Mouse (Mus musculus): Measurements from ENCODE around the gene Irf4. TPM values are rescaled to one million over a fixed set of nuclear protein-coding genes. Genes with fewer than 3 reads are reported as not detected.

Gene Irf4
- polyA plus RNA-seq, 1 experiment from 2014 or later = 0.04 TPM

- Histone ChIP-seq H3K9ac (ENCODE audit: low read length) (no peak overlapping the region), H3K27ac (ENCODE audit: low read depth, low read length) (no peak overlapping the region), H3K4me3 (ENCODE audit: low read depth, low read length) (no peak overlapping the region), H3K27me3 (replicated peaks; ENCODE audit: control insufficient read depth, insufficient read depth, low read length) (no peaks in the 10 kb centered on the region), H3K36me3 (ENCODE audit: control insufficient read depth, insufficient read depth, low read length) (no peaks in the 10 kb centered on the region), H3K4me2 (ENCODE audit: low read length) (no peak overlapping the region), H3K9me3 (replicated peaks; ENCODE audit: control insufficient read depth, low read length) (no peaks in the 10 kb centered on the region), H3K4me1 (ENCODE audit: control insufficient read depth, insufficient read depth, low read length) (no peaks in the 10 kb centered on the region)
- DNase-seq (ENCODE audit: low spot score) (no peak), ATAC-seq (no peak)
- WGBS = 81% methylated on average over 8 of the region's 8 CpGs
Observed at GRCm38 (mm10) chr13:30764014-30764740, 15.2 kb downstream of the Irf4 start.

GRCm38 (mm10) chr13:30765906-30766305 lies 16.9 kb downstream of the Irf4 start:
- Histone ChIP-seq H3K9me3 (replicated peaks; ENCODE audit: control insufficient read depth, low read length) (no peaks in the 10 kb centered on the region), H3K4me3 (ENCODE audit: low read depth, low read length) (no peak overlapping the region), H3K27ac (ENCODE audit: low read depth, low read length) (no peak overlapping the region), H3K9ac (ENCODE audit: low read length) (no peak overlapping the region), H3K4me2 (ENCODE audit: low read length) (no peak overlapping the region), H3K27me3 (replicated peaks; ENCODE audit: control insufficient read depth, insufficient read depth, low read length) (no peaks in the 10 kb centered on the region), H3K36me3 (ENCODE audit: control insufficient read depth, insufficient read depth, low read length) (no peaks in the 10 kb centered on the region), H3K4me1 (ENCODE audit: control insufficient read depth, insufficient read depth, low read length) (no peaks in the 10 kb centered on the region)
- WGBS = 79% methylated on average over 5 of the region's 5 CpGs
- ATAC-seq = no peak
- DNase-seq (ENCODE audit: low spot score) = no peak

GRCm38 (mm10) chr13:30766636-30767476 lies 17.8 kb downstream of the Irf4 start:
- H3K27ac ChIP-seq (ENCODE audit: low read depth, low read length) = no peak overlapping the region
- no peaks in the 10 kb centered on the region for H3K9me3 ChIP-seq (replicated peaks; ENCODE audit: control insufficient read depth, low read length)
- no peak for DNase-seq (ENCODE audit: low spot score)
- 93% methylated on average over 5 of the region's 5 CpGs for WGBS
- H3K36me3 ChIP-seq (ENCODE audit: control insufficient read depth, insufficient read depth, low read length) = no peaks in the 10 kb centered on the region
- H3K4me3 ChIP-seq (ENCODE audit: low read depth, low read length) = no peak overlapping the region
- no peaks in the 10 kb centered on the region for H3K4me1 ChIP-seq (ENCODE audit: control insufficient read depth, insufficient read depth, low read length)
- no peak for ATAC-seq
- no peaks in the 10 kb centered on the region for H3K27me3 ChIP-seq (replicated peaks; ENCODE audit: control insufficient read depth, insufficient read depth, low read length)
- no peak overlapping the region for H3K4me2 ChIP-seq (ENCODE audit: low read length)
- H3K9ac ChIP-seq (ENCODE audit: low read length) = no peak overlapping the region

GRCm38 (mm10) chr13:30767477-30768127 lies 18.6 kb downstream of the Irf4 start:
- Histone ChIP-seq H3K4me3 (ENCODE audit: low read depth, low read length) (no peak overlapping the region), H3K9me3 (replicated peaks; ENCODE audit: control insufficient read depth, low read length) (no peaks in the 10 kb centered on the region), H3K27ac (ENCODE audit: low read depth, low read length) (no peak overlapping the region), H3K4me2 (ENCODE audit: low read length) (no peak overlapping the region), H3K36me3 (ENCODE audit: control insufficient read depth, insufficient read depth, low read length) (no peaks in the 10 kb centered on the region), H3K9ac (ENCODE audit: low read length) (no peak overlapping the region), H3K4me1 (ENCODE audit: control insufficient read depth, insufficient read depth, low read length) (no peaks in the 10 kb centered on the region), H3K27me3 (replicated peaks; ENCODE audit: control insufficient read depth, insufficient read depth, low read length) (no peaks in the 10 kb centered on the region)
- ATAC-seq (no peak), DNase-seq (ENCODE audit: low spot score) (no peak)
- WGBS = 94% methylated on average over 6 of the region's 6 CpGs

- Histone ChIP-seq H3K36me3 (ENCODE audit: control insufficient read depth, insufficient read depth, low read length) (no peaks in the 10 kb centered on the region), H3K9me3 (replicated peaks; ENCODE audit: control insufficient read depth, low read length) (no peaks in the 10 kb centered on the region), H3K4me2 (ENCODE audit: low read length) (no peak overlapping the region), H3K9ac (ENCODE audit: low read length) (no peak overlapping the region), H3K27me3 (replicated peaks; ENCODE audit: control insufficient read depth, insufficient read depth, low read length) (no peaks in the 10 kb centered on the region), H3K4me1 (ENCODE audit: control insufficient read depth, insufficient read depth, low read length) (no peaks in the 10 kb centered on the region), H3K4me3 (ENCODE audit: low read depth, low read length) (no peak overlapping the region), H3K27ac (ENCODE audit: low read depth, low read length) (no peak overlapping the region)
- DNase-seq (ENCODE audit: low spot score) = no peak
- ATAC-seq = no peak
- 91% methylated on average over 2 of the region's 2 CpGs for WGBS
Observed at GRCm38 (mm10) chr13:30776021-30776420, 27.0 kb downstream of the Irf4 start.

GRCm38 (mm10) chr13:30777678-30778179 lies 28.7 kb downstream of the Irf4 start:
- Histone ChIP-seq H3K4me2 (ENCODE audit: low read length) (no peak overlapping the region), H3K27me3 (replicated peaks; ENCODE audit: control insufficient read depth, insufficient read depth, low read length) (no peaks in the 10 kb centered on the region), H3K4me1 (ENCODE audit: control insufficient read depth, insufficient read depth, low read length) (no peaks in the 10 kb centered on the region), H3K9ac (ENCODE audit: low read length) (no peak overlapping the region), H3K36me3 (ENCODE audit: control insufficient read depth, insufficient read depth, low read length) (no peaks in the 10 kb centered on the region), H3K27ac (ENCODE audit: low read depth, low read length) (no peak overlapping the region), H3K4me3 (ENCODE audit: low read depth, low read length) (no peak overlapping the region), H3K9me3 (replicated peaks; ENCODE audit: control insufficient read depth, low read length) (no peaks in the 10 kb centered on the region)
- ATAC-seq (no peak), DNase-seq (ENCODE audit: low spot score) (no peak)
- 88% methylated on average over 11 of the region's 11 CpGs for WGBS

- Histone ChIP-seq H3K4me3 (ENCODE audit: low read depth, low read length) (no peak overlapping the region), H3K4me1 (ENCODE audit: control insufficient read depth, insufficient read depth, low read length) (no peaks in the 10 kb centered on the region), H3K9me3 (replicated peaks; ENCODE audit: control insufficient read depth, low read length) (no peaks in the 10 kb centered on the region), H3K4me2 (ENCODE audit: low read length) (no peak overlapping the region), H3K9ac (ENCODE audit: low read length) (no peak overlapping the region), H3K27ac (ENCODE audit: low read depth, low read length) (no peak overlapping the region), H3K36me3 (ENCODE audit: control insufficient read depth, insufficient read depth, low read length) (no peaks in the 10 kb centered on the region), H3K27me3 (replicated peaks; ENCODE audit: control insufficient read depth, insufficient read depth, low read length) (no peaks in the 10 kb centered on the region)
- ATAC-seq (no peak), DNase-seq (ENCODE audit: low spot score) (no peak)
- 70% methylated on average over 2 of the region's 2 CpGs for WGBS
Observed at GRCm38 (mm10) chr13:30781905-30782304, 32.9 kb downstream of the Irf4 start.

GRCm38 (mm10) chr13:30782419-30782818 lies 33.4 kb downstream of the Irf4 start:
- Histone ChIP-seq H3K27ac (ENCODE audit: low read depth, low read length) (no peak overlapping the region), H3K4me3 (ENCODE audit: low read depth, low read length) (no peak overlapping the region), H3K36me3 (ENCODE audit: control insufficient read depth, insufficient read depth, low read length) (no peaks in the 10 kb centered on the region), H3K9me3 (replicated peaks; ENCODE audit: control insufficient read depth, low read length) (no peaks in the 10 kb centered on the region), H3K27me3 (replicated peaks; ENCODE audit: control insufficient read depth, insufficient read depth, low read length) (no peaks in the 10 kb centered on the region), H3K9ac (ENCODE audit: low read length) (no peak overlapping the region), H3K4me1 (ENCODE audit: control insufficient read depth, insufficient read depth, low read length) (no peaks in the 10 kb centered on the region), H3K4me2 (ENCODE audit: low read length) (no peak overlapping the region)
- 66% methylated on average over 8 of the region's 8 CpGs for WGBS
- no peak for DNase-seq (ENCODE audit: low spot score)
- no peak for ATAC-seq

Data from forebrain, embryonic 14.5 days (tissue).